Mouse (Mus musculus) E14TG2a.4 (cell line): Measurements from ENCODE around the gene Rbm38.
A peak's percentile ranks its signal among the peaks of the same experiment; 100 is the strongest.

Experiments used
- H3K27me3 ChIP-seq: 2 replicates; pipeline ENCODE4 v1.6.1; 2014; ENCODE audit warnings: low read length, control low read depth; ENCODE audit not compliant: insufficient read depth
- H3K36me3 ChIP-seq: 2 replicates; pipeline ENCODE4 v1.6.1; 2014; ENCODE audit warnings: low read length, control low read depth; ENCODE audit not compliant: insufficient read depth
- H3K4me1 ChIP-seq: replicated peaks from 2 replicates; pipeline ENCODE4 v1.6.1; 2014; ENCODE audit warnings: low read depth, low read length, control low read depth
- H3K4me3 ChIP-seq: replicated peaks from 2 replicates; pipeline ENCODE4 v1.5.1; 2014; ENCODE audit warnings: mild to moderate bottlenecking, low read length
- H3K9me3 ChIP-seq: 2 replicates; pipeline ENCODE4 v1.6.1; 2014; ENCODE audit warnings: low read length, control low read depth
- CTCF ChIP-seq: conservative IDR thresholded peaks from 2 replicates; pipeline ENCODE4 v1.5.1; 2014; ENCODE audit warnings: low read length
- NANOG ChIP-seq: IDR thresholded peaks from 2 replicates; pipeline ENCODE4 v1.6.1; 2014; ENCODE audit warnings: borderline replicate concordance, low read length, mixed read lengths
- POU5F1 ChIP-seq: IDR thresholded peaks from 2 replicates; pipeline ENCODE4 v1.6.1; 2014; ENCODE audit warnings: low read length, borderline replicate concordance

The Rbm38 gene

DNA sequence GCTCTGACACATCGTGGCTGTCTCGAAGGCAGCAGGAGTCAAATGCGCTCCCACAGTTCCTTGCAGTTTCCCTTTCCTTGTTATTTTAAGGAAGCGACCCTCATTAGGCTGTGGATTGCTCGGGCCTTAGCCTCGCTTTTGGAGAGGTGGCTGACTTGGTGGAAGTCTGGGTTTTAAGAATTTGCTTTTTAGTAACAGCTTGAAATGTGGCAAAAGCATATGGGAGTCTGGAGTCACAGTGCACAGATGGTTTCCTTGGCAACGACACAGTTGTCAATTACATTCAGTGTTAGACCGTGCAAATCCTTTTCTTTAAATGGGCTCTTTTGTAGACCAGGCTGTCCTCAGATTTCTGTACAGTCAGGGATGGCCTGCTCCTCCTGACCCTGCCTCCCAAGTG lies 19.4 kb upstream of the Rbm38 start:
- no peaks in the 10 kb centered on the region for H3K27me3 ChIP-seq
- H3K36me3 ChIP-seq = peaks cover 44% of the 10 kb centered on the region
- no peaks in the 10 kb centered on the region for H3K9me3 ChIP-seq
- H3K4me1 ChIP-seq = peaks cover 50% of the 10 kb centered on the region
- H3K4me3 ChIP-seq = peak overlapping the region; percentile 90
- TF ChIP-seq POU5F1 = no peak
- TF ChIP-seq NANOG = no peak
- TF ChIP-seq CTCF = no peak

DNA sequence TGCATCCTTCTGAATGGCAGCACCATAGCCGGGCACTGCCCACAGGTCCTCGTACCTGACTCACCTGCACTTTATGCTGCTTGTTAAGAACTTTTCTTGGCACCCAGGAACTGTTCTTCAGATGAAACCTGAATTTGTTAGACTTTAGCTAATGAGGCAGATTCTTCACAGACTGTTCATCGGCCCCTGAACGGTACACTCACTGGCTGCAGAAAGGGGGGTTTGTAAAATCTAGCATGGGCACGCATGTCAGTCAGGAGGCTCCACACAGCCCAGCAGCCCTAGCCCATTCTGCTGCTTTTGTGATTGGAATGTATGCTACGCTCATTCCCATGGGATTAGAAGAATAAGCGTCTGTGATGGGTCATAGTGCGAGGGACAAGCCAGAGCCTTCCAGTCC lies 16.6 kb upstream of the Rbm38 start:
- Histone ChIP-seq H3K27me3 (no peaks in the 10 kb centered on the region), H3K4me3 (no peak overlapping the region), H3K36me3 (peaks cover 72% of the 10 kb centered on the region), H3K9me3 (no peaks in the 10 kb centered on the region), H3K4me1 (peaks cover 72% of the 10 kb centered on the region)
- TF ChIP-seq CTCF (no peak), POU5F1 (no peak), NANOG (no peak)

DNA sequence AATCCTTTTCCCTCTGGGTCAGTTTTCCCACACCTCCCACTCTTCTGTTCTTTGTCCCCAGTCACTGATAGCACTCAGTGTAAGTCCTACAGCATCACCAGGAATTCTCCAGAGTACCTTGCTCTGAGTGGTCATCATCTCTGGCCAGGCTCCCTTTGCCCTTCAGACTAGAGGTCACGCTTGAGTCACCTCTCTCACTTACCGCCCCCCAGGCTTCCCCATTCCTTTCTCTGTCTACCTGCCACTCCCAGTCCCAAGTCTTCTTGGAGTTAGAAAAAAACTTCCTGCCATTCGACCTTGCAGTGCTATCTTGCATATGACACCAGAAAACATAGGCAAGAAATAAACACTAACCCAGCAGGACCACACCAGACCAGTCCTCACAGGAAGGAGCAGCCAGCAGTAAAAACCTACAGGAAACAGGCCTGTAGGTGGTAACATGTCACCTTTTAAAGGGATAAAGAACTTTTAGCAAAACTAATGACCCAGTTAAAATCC lies 10.0 kb upstream of the Rbm38 start:
- TF ChIP-seq POU5F1 = no peak
- no peak for TF ChIP-seq NANOG
- TF ChIP-seq CTCF = no peak
- Histone ChIP-seq H3K4me1 (peaks cover 79% of the 10 kb centered on the region), H3K27me3 (no peaks in the 10 kb centered on the region), H3K9me3 (no peaks in the 10 kb centered on the region), H3K36me3 (peaks cover 99% of the 10 kb centered on the region), H3K4me3 (no peak overlapping the region; the same call in 1 of the 2 replicates)

DNA sequence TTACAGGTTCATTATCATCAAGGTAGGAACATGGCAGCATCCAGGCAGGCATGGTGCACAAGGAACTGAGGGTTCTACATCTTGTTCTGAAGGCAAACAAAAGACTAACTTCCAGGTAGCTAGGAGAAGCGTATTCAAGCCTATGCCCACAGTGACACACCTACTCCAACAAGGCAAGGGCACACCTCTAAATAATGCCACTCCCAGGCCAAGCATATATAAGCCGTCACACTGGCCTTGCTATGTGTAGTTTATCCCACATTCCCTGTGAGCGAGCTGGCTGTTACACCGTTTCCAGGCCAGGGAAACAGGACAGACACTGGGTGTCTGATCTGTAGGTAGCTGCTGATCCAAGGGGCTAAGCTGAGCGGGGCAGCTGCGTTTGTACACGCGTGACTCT lies 8.9 kb upstream of the Rbm38 start:
- H3K9me3 ChIP-seq = no peaks in the 10 kb centered on the region
- H3K36me3 ChIP-seq = peaks cover 100% of the 10 kb centered on the region
- H3K27me3 ChIP-seq = no peaks in the 10 kb centered on the region
- TF ChIP-seq CTCF = no peak
- TF ChIP-seq POU5F1 = no peak
- no peak for TF ChIP-seq NANOG
- H3K4me1 ChIP-seq = peaks cover 73% of the 10 kb centered on the region
- no peak overlapping the region for H3K4me3 ChIP-seq

DNA sequence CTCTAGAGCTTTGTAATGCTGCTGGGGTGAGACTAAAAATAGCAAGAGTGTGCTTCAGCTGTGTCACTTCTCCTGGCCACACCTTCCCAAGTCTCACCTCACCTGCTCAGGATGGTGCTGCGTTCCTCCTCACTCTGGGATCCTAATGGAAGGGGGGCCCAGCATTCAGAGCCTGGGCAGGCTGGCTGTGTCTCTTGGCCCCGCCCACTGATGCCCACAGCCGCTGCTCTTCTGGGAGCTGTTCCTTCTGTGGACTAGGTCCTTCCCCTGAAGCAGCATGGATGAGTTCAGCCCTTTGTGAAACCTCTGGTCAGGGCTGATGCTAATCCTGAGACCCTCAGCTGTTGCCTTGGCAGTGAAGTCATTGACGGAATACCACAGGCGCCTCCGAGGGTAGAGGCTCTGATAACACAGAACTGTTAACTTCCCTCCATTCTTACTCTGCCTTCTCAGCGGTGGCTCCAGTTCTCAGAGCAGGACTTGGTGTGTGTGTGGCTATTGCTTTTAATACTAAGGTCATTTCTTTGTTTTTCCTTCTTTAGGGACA lies 5.5 kb upstream of the Rbm38 start:
- Histone ChIP-seq H3K36me3 (peaks cover 72% of the 10 kb centered on the region), H3K4me1 (peaks cover 55% of the 10 kb centered on the region), H3K27me3 (peaks cover 20% of the 10 kb centered on the region), H3K9me3 (no peaks in the 10 kb centered on the region), H3K4me3 (no peak overlapping the region)
- no peak for TF ChIP-seq POU5F1
- no peak for TF ChIP-seq CTCF
- TF ChIP-seq NANOG = no peak

DNA sequence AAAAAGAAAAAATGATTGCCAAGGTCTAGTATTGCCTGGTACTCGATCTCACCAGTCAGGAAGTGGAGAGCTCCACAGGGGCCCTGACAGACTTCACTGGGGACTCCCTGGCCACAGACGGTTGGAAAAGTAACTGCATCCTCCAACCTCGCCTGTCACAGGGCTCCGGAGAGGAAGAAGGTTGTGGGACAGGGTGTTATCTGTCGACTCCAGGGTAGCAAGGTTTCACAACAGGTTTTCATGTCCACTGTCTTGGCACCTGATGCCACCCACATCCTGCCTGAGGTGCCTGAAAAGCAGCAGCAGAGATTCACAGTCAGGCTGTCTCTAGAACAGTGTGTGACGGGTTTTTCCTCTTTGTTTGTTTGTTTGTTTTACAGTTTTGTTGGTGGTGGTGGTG lies 2.4 kb upstream of the Rbm38 start:
- Histone ChIP-seq H3K36me3 (peaks cover 47% of the 10 kb centered on the region), H3K4me3 (no peak overlapping the region), H3K9me3 (no peaks in the 10 kb centered on the region), H3K27me3 (peaks cover 36% of the 10 kb centered on the region), H3K4me1 (peaks cover 46% of the 10 kb centered on the region)
- TF ChIP-seq CTCF (no peak), POU5F1 (no peak), NANOG (no peak)

DNA sequence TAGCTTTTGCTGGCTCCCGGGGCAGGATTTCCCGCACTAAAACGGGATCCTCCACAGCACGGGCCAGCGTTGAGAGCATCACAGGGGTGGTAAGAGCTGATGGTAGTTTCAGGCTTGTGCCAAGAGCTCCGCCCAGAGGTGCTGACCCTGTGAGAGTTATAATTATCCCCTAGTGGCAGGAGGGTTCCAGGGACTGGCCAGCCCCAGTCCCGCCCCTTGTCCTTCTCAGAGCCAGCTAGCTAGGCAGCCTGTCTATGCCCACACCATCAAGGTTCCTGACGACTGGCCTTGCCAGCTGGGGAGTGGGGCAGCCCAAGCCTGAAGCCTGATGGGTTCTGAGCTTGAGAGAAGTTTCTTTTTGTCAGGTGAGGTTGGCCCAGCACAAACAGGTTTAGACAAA lies 1.7 kb upstream of the Rbm38 start:
- peaks cover 36% of the 10 kb centered on the region for H3K27me3 ChIP-seq
- H3K9me3 ChIP-seq = no peaks in the 10 kb centered on the region
- no peak for TF ChIP-seq NANOG
- TF ChIP-seq POU5F1 = no peak
- no peak for TF ChIP-seq CTCF

DNA sequence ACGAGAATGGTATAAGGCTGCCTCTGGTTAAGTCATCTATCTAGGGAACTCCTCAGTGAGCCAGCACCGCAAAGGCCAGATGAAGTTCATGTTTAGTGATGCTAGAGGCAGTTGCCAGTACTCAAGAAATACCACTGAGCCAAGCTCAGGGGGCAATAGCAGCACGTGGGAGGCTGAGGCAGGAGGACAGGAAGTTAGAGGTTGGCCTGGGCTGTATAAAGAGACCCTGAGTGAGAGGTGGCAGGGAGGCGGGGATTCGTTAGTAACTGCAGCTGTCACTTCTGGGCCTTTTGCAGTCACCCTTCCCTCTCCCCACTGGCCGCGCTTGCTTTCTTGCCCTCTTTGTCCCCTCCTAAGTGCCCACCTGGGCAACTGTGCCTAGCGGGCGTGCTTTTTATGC lies 976 bp upstream of the Rbm38 start:
- H3K9me3 ChIP-seq = no peaks in the 10 kb centered on the region
- peaks cover 56% of the 10 kb centered on the region for H3K4me1 ChIP-seq
- H3K36me3 ChIP-seq = peaks cover 47% of the 10 kb centered on the region
- TF ChIP-seq NANOG (no peak), POU5F1 (no peak), CTCF (no peak)
- H3K4me3 ChIP-seq = peak overlapping the region; percentile 70
- peaks cover 36% of the 10 kb centered on the region for H3K27me3 ChIP-seq

More for the DNA sequence above, 1.7 kb upstream of the Rbm38 start:
- Histone ChIP-seq H3K4me1 (peaks cover 50% of the 10 kb centered on the region), H3K36me3 (peaks cover 47% of the 10 kb centered on the region), H3K4me3 (peak overlapping the region; percentile 32)

DNA sequence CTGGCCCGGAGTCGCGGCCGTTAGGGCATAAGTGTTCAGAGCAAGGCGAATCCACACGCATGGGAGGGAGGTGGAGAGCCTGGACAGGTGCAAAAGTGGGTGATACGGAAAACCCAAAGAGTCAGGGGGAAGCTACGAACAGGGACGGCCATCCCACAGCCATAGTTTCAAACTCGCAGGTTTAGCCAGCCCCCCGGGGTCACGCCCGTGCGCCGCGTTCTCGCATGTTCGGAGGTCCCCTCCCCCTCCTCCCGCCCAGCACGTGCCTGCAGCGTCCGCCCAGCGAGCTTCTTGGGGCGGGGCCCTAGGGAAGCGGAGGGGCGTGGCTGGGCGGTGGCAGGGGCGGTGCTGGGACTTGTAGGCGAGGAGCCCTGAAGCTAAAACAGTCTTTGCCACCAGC lies 508 bp upstream of the Rbm38 start:
- TF ChIP-seq POU5F1 (no peak), CTCF (no peak), NANOG (no peak)
- H3K27me3 ChIP-seq = peaks cover 36% of the 10 kb centered on the region
- H3K36me3 ChIP-seq = peaks cover 47% of the 10 kb centered on the region
- peak overlapping the region; percentile 70 for H3K4me3 ChIP-seq
- no peaks in the 10 kb centered on the region for H3K9me3 ChIP-seq
- peaks cover 56% of the 10 kb centered on the region for H3K4me1 ChIP-seq
